Mouse (Mus musculus): ENCODE data around the gene Fxyd4. TPM values are rescaled to one million over a fixed set of nuclear protein-coding genes. Genes with fewer than 3 reads are reported as not detected.

Fxyd4 gene
- polyA plus RNA-seq (2012; rRNA removed) = not detected in 2 replicates

GRCm38 (mm10) chr6:117937222-117937932 lies at the start of gene Fxyd4:
TSS of gene Fxyd4 (minus strand) at chr6:117937692.
- WGBS = 70% methylated on average over 10 of the region's 10 CpGs

GRCm38 (mm10) chr6:117987173-117987572 lies 49.7 kb upstream of the Fxyd4 start:
- TF ChIP-seq POLR2A (IDR thresholded peaks at IDR 0.05; ENCODE audit: borderline replicate concordance, insufficient read depth, low read length) = no peak
- TF ChIP-seq CTCF (IDR thresholded peaks at IDR 0.05; ENCODE audit: borderline replicate concordance, insufficient read depth, low read depth, low read length) = no peak
- H3K4me1 ChIP-seq (ENCODE audit: control insufficient read depth, insufficient read depth, low read length) = no peaks in the 10 kb centered on the region
- WGBS = 55% methylated on average over 5 of the region's 5 CpGs
- DNase-seq = no peak
- no peaks in the 10 kb centered on the region for H3K27me3 ChIP-seq (ENCODE audit: control insufficient read depth, insufficient read depth, low read length)
- no peak overlapping the region for H3K4me3 ChIP-seq (replicated peaks; ENCODE audit: insufficient read depth, low read depth, low read length)
- no peak overlapping the region for H3K27ac ChIP-seq (ENCODE audit: insufficient read depth, low read length)

More at GRCm38 (mm10) chr6:117937222-117937932, at the start of gene Fxyd4:
- H3K27ac ChIP-seq (ENCODE audit: insufficient read depth, low read length) = no peak within 1 kb of the TSS
- no peak within 1 kb of the TSS for H3K4me3 ChIP-seq (replicated peaks; ENCODE audit: insufficient read depth, low read depth, low read length)
- peak in 1 of 2 experiments; percentile 28 for DNase-seq
- no peaks in the 10 kb centered on the region for H3K27me3 ChIP-seq (ENCODE audit: control insufficient read depth, insufficient read depth, low read length)
- H3K4me1 ChIP-seq (ENCODE audit: control insufficient read depth, insufficient read depth, low read length) = peaks cover 4% of the 10 kb centered on the region
- TF ChIP-seq POLR2A (IDR thresholded peaks at IDR 0.05; ENCODE audit: borderline replicate concordance, insufficient read depth, low read length) = no peak
- TF ChIP-seq CTCF (IDR thresholded peaks at IDR 0.05; ENCODE audit: borderline replicate concordance, insufficient read depth, low read depth, low read length) = no peak

- Histone ChIP-seq H3K4me1 (ENCODE audit: control insufficient read depth, insufficient read depth, low read length) (no peaks in the 10 kb centered on the region), H3K4me3 (replicated peaks; ENCODE audit: insufficient read depth, low read depth, low read length) (no peak overlapping the region), H3K27ac (ENCODE audit: insufficient read depth, low read length) (no peak overlapping the region), H3K27me3 (ENCODE audit: control insufficient read depth, insufficient read depth, low read length) (no peaks in the 10 kb centered on the region)
- no peak for DNase-seq
- WGBS = 63% methylated on average over 9 of the region's 9 CpGs
- TF ChIP-seq POLR2A (IDR thresholded peaks at IDR 0.05; ENCODE audit: borderline replicate concordance, insufficient read depth, low read length) (no peak), CTCF (IDR thresholded peaks at IDR 0.05; ENCODE audit: borderline replicate concordance, insufficient read depth, low read depth, low read length) (peak; percentile 16; the same call in 1 of the 2 replicates)
Observed at GRCm38 (mm10) chr6:117966729-117967128, 29.2 kb upstream of the Fxyd4 start.

GRCm38 (mm10) chr6:117963201-117963600 lies 25.7 kb upstream of the Fxyd4 start:
- TF ChIP-seq CTCF (IDR thresholded peaks at IDR 0.05; ENCODE audit: borderline replicate concordance, insufficient read depth, low read depth, low read length) = no peak
- TF ChIP-seq POLR2A (IDR thresholded peaks at IDR 0.05; ENCODE audit: borderline replicate concordance, insufficient read depth, low read length) = no peak
- Histone ChIP-seq H3K4me1 (ENCODE audit: control insufficient read depth, insufficient read depth, low read length) (no peaks in the 10 kb centered on the region), H3K27me3 (ENCODE audit: control insufficient read depth, insufficient read depth, low read length) (no peaks in the 10 kb centered on the region), H3K27ac (ENCODE audit: insufficient read depth, low read length) (no peak overlapping the region), H3K4me3 (replicated peaks; ENCODE audit: insufficient read depth, low read depth, low read length) (no peak overlapping the region)
- DNase-seq = no peak
- WGBS = 88% methylated on average over 3 of the region's 3 CpGs

- H3K4me1 ChIP-seq (ENCODE audit: control insufficient read depth, insufficient read depth, low read length) = peaks cover 4% of the 10 kb centered on the region; the same call in 1 of the 2 replicates
- WGBS = 26% methylated on average over 14 of the region's 14 CpGs
- DNase-seq = no peak
- no peaks in the 10 kb centered on the region for H3K27me3 ChIP-seq (ENCODE audit: control insufficient read depth, insufficient read depth, low read length)
- TF ChIP-seq POLR2A (IDR thresholded peaks at IDR 0.05; ENCODE audit: borderline replicate concordance, insufficient read depth, low read length) (no peak), CTCF (IDR thresholded peaks at IDR 0.05; ENCODE audit: borderline replicate concordance, insufficient read depth, low read depth, low read length) (no peak; the same call in 1 of the 2 replicates)
- no peak overlapping the region for H3K4me3 ChIP-seq (replicated peaks; ENCODE audit: insufficient read depth, low read depth, low read length)
- no peak overlapping the region for H3K27ac ChIP-seq (ENCODE audit: insufficient read depth, low read length)
Observed at GRCm38 (mm10) chr6:117956851-117957501, 19.5 kb upstream of the Fxyd4 start.

GRCm38 (mm10) chr6:117956161-117956560 lies 18.7 kb upstream of the Fxyd4 start:
- peaks cover 4% of the 10 kb centered on the region; the same call in 1 of the 2 replicates for H3K4me1 ChIP-seq (ENCODE audit: control insufficient read depth, insufficient read depth, low read length)
- no peak overlapping the region for H3K4me3 ChIP-seq (replicated peaks; ENCODE audit: insufficient read depth, low read depth, low read length)
- H3K27ac ChIP-seq (ENCODE audit: insufficient read depth, low read length) = no peak overlapping the region
- whole genome bisulfite sequencing = 71% methylated on average over 6 of the region's 6 CpGs
- TF ChIP-seq POLR2A (IDR thresholded peaks at IDR 0.05; ENCODE audit: borderline replicate concordance, insufficient read depth, low read length) = no peak
- TF ChIP-seq CTCF (IDR thresholded peaks at IDR 0.05; ENCODE audit: borderline replicate concordance, insufficient read depth, low read depth, low read length) = no peak
- no peaks in the 10 kb centered on the region for H3K27me3 ChIP-seq (ENCODE audit: control insufficient read depth, insufficient read depth, low read length)
- DNase-seq = no peak

- 87% methylated on average over 4 of the region's 4 CpGs for WGBS
- DNase-seq = no peak
- H3K4me3 ChIP-seq (replicated peaks; ENCODE audit: insufficient read depth, low read depth, low read length) = no peak overlapping the region
- H3K27me3 ChIP-seq (ENCODE audit: control insufficient read depth, insufficient read depth, low read length) = no peaks in the 10 kb centered on the region
- H3K27ac ChIP-seq (ENCODE audit: insufficient read depth, low read length) = no peak overlapping the region
- H3K4me1 ChIP-seq (ENCODE audit: control insufficient read depth, insufficient read depth, low read length) = peaks cover 4% of the 10 kb centered on the region; the same call in 1 of the 2 replicates
- TF ChIP-seq CTCF (IDR thresholded peaks at IDR 0.05; ENCODE audit: borderline replicate concordance, insufficient read depth, low read depth, low read length) (peak; percentile 27; the same call in 1 of the 2 replicates), POLR2A (IDR thresholded peaks at IDR 0.05; ENCODE audit: borderline replicate concordance, insufficient read depth, low read length) (no peak)
Observed at GRCm38 (mm10) chr6:117952330-117952729, 14.8 kb upstream of the Fxyd4 start.
